Mouse (Mus musculus) embryonic fibroblast, embryonic 13.5 days (primary cell): ENCODE results near the gene St13. TPM values are rescaled to one million over a fixed set of nuclear protein-coding genes. Genes with fewer than 3 reads are reported as not detected.

Experiments
- H3K27ac ChIP-seq: 2 replicates; pipeline ENCODE4 v1.5.1; 2012; ENCODE audit warnings: low read length, control low read depth, inconsistent platforms; ENCODE audit not compliant: insufficient read depth
- H3K4me1 ChIP-seq: 2 replicates; pipeline ENCODE4 v1.6.1; 2011; ENCODE audit warnings: low read length; ENCODE audit not compliant: control insufficient read depth, insufficient read depth
- H3K4me3 ChIP-seq: 2 replicates; pipeline ENCODE4 v1.5.1; 2011; ENCODE audit warnings: mild to moderate bottlenecking, control low read depth, low read length; ENCODE audit not compliant: insufficient read depth
- CTCF ChIP-seq: IDR thresholded peaks from 2 replicates; pipeline ENCODE4 v1.5.1; 2011; ENCODE audit warnings: mild to moderate bottlenecking, control low read depth, low read length, moderate library complexity, borderline replicate concordance; ENCODE audit not compliant: insufficient read depth
- POLR2A ChIP-seq: IDR thresholded peaks from 2 replicates; pipeline ENCODE4 v1.6.1; 2011; ENCODE audit warnings: low read depth, mild to moderate bottlenecking, control low read depth, low read length, moderate library complexity
- polyA plus RNA-seq: library from polyadenylated mRNA; stranded (reverse); fragments of >200 nt; gene quantifications from 2 replicates; pipeline ENCODE4 v1.2.4, GENCODE M21; 2011; ENCODE audit warnings: low read depth; ENCODE audit not compliant: missing spikeins, insufficient read length

St13 gene
- polyA plus RNA-seq, 1 experiment: 337 TPM

DNA sequence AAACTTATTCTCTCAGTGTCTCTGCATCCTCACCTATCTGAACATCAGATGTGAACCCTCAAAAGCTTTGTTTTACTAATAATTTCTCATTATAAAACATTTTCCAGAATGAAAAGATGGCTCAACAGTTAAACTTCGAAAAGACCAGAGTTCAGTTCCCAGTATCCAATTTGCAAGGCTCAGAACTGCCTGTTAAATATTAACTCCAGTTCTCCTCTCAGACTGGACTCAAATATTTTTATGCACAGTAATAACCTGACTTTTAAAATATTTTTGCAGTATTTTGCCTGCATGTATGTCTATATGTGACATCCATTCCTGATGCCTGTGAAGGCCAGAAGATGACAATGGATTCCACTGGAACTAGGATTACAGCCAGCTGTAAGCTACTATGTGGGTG lies 31.3 kb downstream of the St13 start:
- no peak for TF ChIP-seq POLR2A
- no peak for TF ChIP-seq CTCF
- no peak overlapping the region for H3K4me3 ChIP-seq

DNA sequence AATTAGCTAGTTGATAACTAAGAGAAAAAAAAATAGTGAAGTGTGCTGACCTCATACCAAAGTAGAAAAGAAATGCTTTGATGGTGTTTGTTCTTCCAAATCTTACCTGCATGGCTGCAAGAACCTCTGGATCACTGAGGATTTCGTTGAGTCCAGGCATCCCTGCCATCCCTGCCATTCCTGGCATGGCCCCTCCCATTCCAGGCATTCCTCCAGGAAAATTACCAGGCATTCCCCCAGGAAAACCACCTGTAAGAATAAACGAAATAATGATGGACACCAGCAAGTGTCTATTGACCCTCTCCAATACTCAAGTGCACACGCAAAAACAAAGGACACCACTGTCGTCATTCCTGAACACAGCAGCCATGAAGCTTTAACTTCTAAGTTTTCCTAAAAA lies 33.6 kb downstream of the St13 start:
- no peak for TF ChIP-seq POLR2A
- TF ChIP-seq CTCF: no peak
- Histone ChIP-seq H3K4me3 (no peak overlapping the region), H3K27ac (no peak overlapping the region), H3K4me1 (peaks cover 3% of the 10 kb centered on the region; the same call in 1 of the 2 replicates)

More for the DNA sequence above, 31.3 kb downstream of the St13 start:
- no peak overlapping the region for H3K27ac ChIP-seq
- H3K4me1 ChIP-seq: no peaks in the 10 kb centered on the region

DNA sequence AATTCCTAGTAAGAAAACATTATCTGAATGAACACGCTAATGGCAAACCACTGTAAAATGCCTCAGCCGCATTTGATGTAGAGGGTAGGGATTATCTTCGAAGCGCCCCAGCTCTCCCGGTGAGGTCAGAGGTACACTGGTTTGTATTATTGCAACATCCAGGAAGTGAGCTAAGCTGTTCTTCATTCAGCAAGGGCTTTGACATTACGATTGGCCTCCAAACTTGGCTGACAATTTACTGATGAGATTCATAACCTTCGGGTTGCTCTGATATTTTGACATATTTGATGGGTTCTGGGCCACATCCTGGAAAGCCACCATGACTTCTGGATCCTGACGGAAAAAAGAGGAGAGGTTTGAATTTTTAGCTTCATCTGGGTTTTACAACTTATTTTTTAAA lies 34.6 kb downstream of the St13 start:
- no peak overlapping the region for H3K4me3 ChIP-seq
- H3K27ac ChIP-seq: no peak overlapping the region
- TF ChIP-seq POLR2A (no peak), CTCF (no peak)
- H3K4me1 ChIP-seq: peaks cover 3% of the 10 kb centered on the region; the same call in 1 of the 2 replicates

DNA sequence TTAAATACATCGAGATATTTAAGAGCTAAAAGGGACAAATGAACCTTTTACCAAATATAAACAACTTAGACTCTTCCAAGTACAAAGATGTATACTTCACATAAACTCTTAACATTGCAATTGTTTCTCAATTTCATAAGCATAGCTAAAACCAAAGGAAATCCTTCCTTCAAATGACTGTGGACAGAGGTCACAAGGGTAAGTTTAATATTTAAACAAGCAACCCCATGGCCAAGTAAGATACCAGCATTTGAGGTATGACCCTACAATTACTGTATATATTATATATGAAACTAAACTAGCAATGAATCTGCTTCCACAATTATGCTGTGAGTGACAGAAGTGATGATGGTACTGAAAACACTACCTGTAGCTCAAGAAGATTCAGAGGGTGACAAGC lies 35.6 kb downstream of the St13 start:
- no peak for TF ChIP-seq POLR2A
- TF ChIP-seq CTCF: no peak
- no peak overlapping the region for H3K4me3 ChIP-seq

DNA sequence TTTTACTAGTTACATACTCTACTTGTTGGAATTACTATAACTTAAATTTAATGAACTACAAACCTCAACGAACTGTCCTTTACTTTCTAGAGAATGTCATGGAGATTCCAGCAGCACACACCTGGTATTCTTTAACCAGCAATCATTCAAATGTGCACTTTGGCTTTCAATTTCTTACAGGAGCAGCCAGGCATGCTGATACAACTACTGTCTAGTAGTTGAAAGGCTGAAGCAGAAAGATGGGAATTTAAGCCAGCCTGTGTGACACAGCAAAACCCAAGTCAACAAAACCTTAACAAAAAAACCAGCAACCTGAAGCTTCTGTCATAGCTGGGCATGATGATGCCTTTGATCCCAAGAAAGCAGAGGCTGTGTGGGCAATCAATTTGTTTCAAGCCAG lies 37.4 kb downstream of the St13 start:
- no peak for TF ChIP-seq POLR2A
- H3K27ac ChIP-seq: peak overlapping the region; percentile 14; the same call in 1 of the 2 replicates
- H3K4me1 ChIP-seq: peaks cover 7% of the 10 kb centered on the region
- no peak overlapping the region for H3K4me3 ChIP-seq

More for the DNA sequence above, 35.6 kb downstream of the St13 start:
- Histone ChIP-seq H3K4me1 (peaks cover 3% of the 10 kb centered on the region; the same call in 1 of the 2 replicates), H3K27ac (no peak overlapping the region)

DNA sequence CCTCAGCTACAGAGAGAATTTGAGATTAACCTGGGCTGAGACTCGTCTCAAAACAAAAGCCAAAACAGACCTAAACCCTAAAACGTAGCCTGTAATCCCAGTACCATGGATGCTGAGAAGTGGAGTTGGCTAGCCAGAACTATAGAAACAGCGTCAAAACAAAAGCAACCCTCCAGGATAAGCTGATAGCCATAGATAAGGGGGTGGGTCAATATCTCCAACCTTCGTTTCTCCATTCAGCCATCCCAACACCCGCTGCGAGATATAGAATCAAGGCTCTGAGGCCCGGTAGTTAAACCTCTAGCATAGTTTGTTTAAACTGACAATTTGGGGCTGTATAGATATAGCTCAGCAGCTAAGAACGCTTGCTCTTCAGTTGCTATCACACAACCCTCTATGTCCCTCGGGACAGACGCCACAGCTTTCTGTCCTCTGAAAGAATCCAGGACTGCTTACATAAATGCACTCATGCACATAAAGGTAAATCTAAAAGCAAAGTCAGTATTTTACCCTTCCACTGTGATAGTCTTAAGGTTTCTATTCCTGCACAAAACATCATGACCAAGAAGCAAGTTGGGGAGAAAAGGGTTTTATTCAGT lies 38.4 kb downstream of the St13 start:
- H3K4me1 ChIP-seq: peaks cover 7% of the 10 kb centered on the region
- peak overlapping the region; percentile 9; the same call in 1 of the 2 replicates for H3K27ac ChIP-seq
- no peak for TF ChIP-seq CTCF
- no peak for TF ChIP-seq POLR2A
- H3K4me3 ChIP-seq: no peak overlapping the region

DNA sequence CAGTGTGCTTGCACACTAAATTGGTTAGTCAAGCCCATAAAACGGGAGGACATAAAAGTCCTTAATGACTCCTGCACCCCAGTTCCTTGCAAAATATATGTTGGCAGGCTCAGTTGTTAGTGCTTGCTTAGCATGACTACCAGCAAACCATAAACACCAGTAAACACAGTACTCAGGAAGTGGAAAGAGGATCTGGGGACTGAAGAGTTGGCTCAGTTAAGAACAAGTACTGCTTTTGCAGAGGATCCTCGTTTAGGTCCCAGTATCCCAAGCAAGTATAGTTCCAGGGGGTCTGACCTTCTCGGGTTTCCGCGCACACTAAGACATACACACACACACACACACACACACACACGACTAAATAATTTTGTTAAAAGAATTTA lies 38.9 kb downstream of the St13 start:
- Histone ChIP-seq H3K4me3 (no peak overlapping the region; the same call in 1 of the 2 replicates), H3K27ac (peak overlapping the region; percentile 9; the same call in 1 of the 2 replicates), H3K4me1 (peaks cover 7% of the 10 kb centered on the region)
- TF ChIP-seq CTCF: no peak
- no peak for TF ChIP-seq POLR2A

DNA sequence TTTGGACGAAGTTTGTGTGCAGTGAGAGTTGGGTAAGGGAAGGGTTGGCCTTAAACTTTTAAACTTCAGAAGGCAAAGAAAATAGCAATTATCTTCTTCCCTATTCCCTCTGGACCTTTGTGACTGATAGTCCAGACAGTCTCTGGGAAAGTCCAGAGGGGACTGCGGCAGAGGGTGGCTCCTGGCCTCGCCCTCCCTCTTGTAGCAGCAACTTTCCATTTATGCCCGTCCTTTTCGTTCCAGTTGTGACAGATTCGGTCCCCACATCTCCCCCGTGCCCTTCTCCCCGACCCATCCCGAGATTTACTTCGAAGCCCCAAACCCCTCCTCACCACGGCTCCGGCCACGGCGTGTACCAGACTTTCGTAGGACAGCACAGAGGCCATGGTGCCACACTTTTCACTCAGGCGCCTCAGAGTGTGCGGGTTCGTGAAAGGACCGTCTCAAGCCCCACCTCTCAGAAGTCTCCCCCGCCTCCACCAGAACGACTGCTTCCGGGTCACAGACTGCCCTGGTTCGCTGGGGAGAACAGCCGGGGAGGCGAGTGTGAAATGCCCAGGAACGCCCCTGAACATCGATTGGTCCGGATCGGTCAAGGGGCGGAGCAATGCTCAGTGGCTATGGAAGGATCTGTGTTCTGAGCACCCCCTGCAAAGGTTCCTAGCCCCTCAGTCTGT lies 39.4 kb downstream of the St13 start, which contains the start of gene Slc25a17:
Gene Slc25a17, minus strand, starts transcription at position 468 of the 677 bp plus-strand sequence.
- Histone ChIP-seq H3K4me3 (peak within 1 kb of the TSS; percentile 67), H3K27ac (peak within 1 kb of the TSS; percentile 19), H3K4me1 (peaks cover 7% of the 10 kb centered on the region)
- TF ChIP-seq CTCF (no peak), POLR2A (peak; percentile 90)

DNA sequence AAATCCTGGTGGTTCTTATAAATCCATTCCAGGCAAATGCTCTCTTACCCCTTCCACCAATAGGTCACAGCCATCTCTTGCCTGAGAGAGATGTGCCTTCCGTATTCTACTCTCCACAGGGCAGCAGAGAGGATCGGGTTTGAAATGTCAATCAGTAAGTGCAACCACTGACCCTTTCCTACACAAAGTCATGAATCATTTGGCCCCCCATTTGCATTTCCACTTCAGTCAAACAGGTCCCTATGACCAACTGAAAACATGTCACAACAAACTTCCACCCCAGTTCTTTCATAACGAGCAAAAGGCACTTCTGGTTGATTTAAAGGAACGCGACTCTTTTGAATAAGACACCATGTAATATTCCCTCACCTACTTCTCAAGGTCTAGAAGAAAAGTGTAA lies 40.5 kb downstream of the St13 start:
- H3K27ac ChIP-seq: no peak overlapping the region
- TF ChIP-seq POLR2A (no peak), CTCF (no peak)
- H3K4me1 ChIP-seq: peaks cover 7% of the 10 kb centered on the region
- no peak overlapping the region; the same call in 1 of the 2 replicates for H3K4me3 ChIP-seq

DNA sequence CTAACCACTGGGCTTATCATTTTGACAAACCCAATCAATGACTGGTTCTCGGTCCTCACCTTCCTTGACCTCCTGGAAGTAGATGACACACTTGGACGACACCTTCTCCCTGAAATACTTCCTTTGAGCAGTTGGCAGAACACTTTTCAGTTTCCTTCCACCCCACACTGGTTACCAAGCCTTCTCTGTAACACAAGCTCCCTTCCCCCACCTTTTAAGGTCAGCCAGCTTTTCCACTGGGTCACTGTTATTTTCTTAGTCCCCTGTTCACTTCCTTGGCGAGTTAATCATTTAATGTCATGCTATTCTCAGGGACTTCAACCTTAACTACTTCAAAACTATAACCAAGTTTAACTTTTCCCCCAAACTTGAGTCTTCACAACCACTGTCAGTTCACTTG lies 40.9 kb downstream of the St13 start:
- H3K4me3 ChIP-seq: no peak overlapping the region; the same call in 1 of the 2 replicates
- H3K27ac ChIP-seq: no peak overlapping the region
- TF ChIP-seq CTCF (no peak), POLR2A (no peak)
- H3K4me1 ChIP-seq: peaks cover 7% of the 10 kb centered on the region
